Mouse (Mus musculus) bone marrow macrophage, adult 2 months (primary cell): ENCODE measurements around the gene Ifrd2. TPM values are rescaled to one million over a fixed set of nuclear protein-coding genes. Genes with fewer than 3 reads are reported as not detected.

Experiments used
- H3K27ac ChIP-seq: 2 replicates; pipeline ENCODE4 v1.5.1; 2012; ENCODE audit warnings: low read depth, low read length; ENCODE audit not compliant: insufficient read depth
- H3K4me1 ChIP-seq: 2 replicates; pipeline ENCODE4 v1.6.1; 2012; ENCODE audit warnings: low read length; ENCODE audit not compliant: control insufficient read depth, insufficient read depth
- H3K4me3 ChIP-seq: 2 replicates; pipeline ENCODE4 v1.5.1; 2012; ENCODE audit warnings: mild to moderate bottlenecking, low read length, moderate library complexity; ENCODE audit not compliant: insufficient read depth
- CTCF ChIP-seq: IDR thresholded peaks from 2 replicates; pipeline ENCODE4 v1.5.1; 2012; ENCODE audit warnings: low read depth, mild to moderate bottlenecking, low read length, moderate library complexity
- POLR2A ChIP-seq: IDR thresholded peaks from 2 replicates; pipeline ENCODE4 v1.6.1; 2012; ENCODE audit warnings: mild to moderate bottlenecking, low read depth, low read length, borderline replicate concordance
- polyA plus RNA-seq: library from polyadenylated mRNA; stranded (reverse); fragments of >200 nt; gene quantifications from 2 replicates; pipeline ENCODE4 v1.2.4, GENCODE M21; 2012; ENCODE audit not compliant: missing spikeins, insufficient read depth, insufficient read length

Ifrd2 gene
- polyA plus RNA-seq, 1 experiment: 8.6 TPM

DNA sequence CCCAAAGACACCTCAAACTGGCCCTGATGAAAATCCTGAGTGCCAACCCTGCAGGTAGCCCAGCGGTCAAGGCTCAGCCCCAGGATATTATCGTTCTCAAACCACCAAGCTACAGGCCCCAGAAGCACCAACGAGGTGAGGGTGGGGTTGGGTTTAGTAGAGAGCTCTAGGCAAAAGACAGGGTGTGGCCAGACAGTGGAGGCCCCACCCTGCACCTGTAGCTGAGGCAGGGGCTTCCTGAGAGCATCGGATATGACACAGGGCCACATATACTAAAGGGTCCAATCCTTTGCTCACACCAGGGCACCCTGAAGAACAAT lies 41.9 kb downstream of the Ifrd2 start:
- Histone ChIP-seq H3K4me3 (peak overlapping the region; percentile 55), H3K4me1 (peaks cover 68% of the 10 kb centered on the region), H3K27ac (peak overlapping the region; percentile 91)
- TF ChIP-seq CTCF (no peak), POLR2A (no peak)

DNA sequence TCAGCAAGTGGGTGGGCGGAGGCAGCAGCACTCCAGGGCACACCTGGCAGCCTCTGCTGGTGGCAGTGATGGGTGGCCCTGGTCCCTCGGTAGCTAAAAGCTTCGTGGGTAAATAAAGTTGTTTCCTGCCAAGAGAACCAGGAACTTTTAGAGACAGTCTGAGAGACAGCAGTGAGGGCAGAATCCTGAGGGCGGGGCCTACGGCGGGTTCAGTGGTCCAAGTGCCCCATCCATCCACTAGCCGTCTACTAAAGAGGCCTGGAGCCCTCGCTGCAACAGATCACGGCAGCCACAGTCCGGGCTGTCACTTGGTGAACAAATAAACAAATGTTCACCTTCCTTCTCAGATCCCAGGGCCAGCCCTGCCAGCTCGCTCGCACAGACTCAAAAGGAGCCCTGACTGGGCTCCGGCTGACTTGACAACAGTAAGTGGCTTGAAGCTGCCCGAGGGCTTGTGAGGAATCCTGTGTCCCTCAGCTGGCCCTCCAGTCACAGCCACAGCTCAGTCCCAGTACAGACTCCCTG lies 42.5 kb downstream of the Ifrd2 start:
- H3K4me1 ChIP-seq: peaks cover 64% of the 10 kb centered on the region
- peak overlapping the region; percentile 91 for H3K27ac ChIP-seq
- TF ChIP-seq POLR2A: no peak
- TF ChIP-seq CTCF: no peak
- peak overlapping the region; percentile 55 for H3K4me3 ChIP-seq

DNA sequence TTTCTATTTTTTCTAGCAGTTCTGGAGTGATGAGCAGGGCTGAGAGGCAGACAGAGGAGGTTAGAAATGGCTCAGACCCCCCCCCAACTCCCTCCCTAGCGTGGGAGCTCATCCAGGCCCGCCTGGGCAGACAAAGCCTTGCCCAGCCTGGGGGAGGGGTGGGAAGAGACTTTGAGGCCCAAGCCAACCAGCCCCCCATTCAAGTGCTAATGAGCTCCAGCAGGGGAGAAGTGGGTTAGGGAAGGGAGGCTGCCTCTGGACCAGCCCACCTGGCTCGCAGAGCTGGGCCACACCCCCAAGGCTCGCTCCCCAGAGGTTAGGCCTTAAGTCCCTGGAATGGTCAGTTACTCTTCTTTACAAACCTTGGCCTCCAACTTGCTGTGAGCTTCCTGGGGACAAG lies 43.1 kb downstream of the Ifrd2 start:
- Histone ChIP-seq H3K4me3 (no peak overlapping the region), H3K4me1 (peaks cover 58% of the 10 kb centered on the region), H3K27ac (no peak overlapping the region)
- TF ChIP-seq CTCF: no peak
- no peak for TF ChIP-seq POLR2A

DNA sequence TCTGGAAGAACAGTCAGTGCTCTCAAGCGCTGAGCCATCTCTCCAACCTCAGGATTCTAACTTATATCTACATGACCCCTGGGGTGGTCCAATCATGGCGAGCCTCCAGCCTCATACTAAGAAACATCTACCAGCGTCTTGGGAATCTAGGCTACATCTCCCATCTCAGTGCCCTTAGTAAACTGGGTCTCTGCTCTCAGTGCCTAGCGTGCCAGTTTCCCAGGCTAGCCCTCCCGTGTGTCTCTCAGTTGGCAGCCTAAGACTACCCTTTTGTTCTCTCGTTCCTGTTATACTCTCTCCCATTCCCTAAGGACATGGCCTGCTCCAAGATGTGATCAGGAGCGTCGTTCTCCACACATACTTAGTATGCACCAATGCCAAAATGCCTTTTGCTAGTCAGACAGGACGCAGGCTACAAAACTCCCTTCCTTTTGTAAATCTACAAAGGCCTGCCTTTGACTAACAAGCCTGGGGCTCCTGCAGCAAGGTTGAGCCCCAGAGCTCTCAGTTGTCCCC lies 43.9 kb downstream of the Ifrd2 start:
- Histone ChIP-seq H3K27ac (no peak overlapping the region), H3K4me3 (no peak overlapping the region), H3K4me1 (peaks cover 60% of the 10 kb centered on the region)
- TF ChIP-seq POLR2A: no peak
- no peak for TF ChIP-seq CTCF

DNA sequence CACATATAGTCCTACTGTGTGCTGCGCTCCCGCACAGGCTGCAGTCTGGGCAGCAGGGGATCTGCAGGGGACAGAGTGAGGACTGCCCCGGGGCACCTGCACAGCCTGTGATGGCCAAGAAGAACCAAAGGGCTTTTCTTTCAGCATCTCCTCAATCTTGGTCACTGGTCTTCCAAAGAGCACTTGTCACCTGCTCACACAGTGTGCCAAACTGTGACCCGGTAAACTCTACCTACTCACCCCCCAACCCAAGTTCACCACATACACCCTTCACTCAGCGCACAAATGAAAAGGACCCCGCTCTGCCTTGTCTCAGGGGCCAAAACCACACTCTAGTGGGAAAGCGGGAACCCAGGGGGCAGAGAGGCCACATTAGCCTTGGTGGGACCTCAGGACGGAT lies 44.4 kb downstream of the Ifrd2 start:
- Histone ChIP-seq H3K27ac (no peak overlapping the region), H3K4me1 (peaks cover 56% of the 10 kb centered on the region), H3K4me3 (peak overlapping the region; percentile 85; the same call in 1 of the 2 replicates)
- TF ChIP-seq POLR2A (no peak), CTCF (no peak)

DNA sequence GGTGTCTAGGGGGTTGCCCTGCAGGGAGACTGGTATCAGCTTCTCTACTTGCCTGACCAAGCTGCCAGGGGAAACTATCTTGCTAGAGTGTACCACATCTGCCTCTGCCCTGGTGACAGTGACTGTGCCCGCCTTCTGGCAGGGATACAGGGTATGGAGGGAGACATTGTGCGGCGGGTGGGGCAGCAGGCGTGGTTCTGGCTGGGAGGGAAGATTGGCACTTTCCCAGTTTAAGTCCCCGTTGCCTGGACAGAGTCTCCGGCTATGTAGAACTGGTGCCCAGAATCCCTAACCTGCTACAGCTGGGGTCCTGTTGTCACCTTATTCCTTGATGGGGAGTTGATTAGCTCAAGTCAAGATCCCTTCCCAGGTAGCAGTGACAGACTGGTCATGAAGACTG lies 45.0 kb downstream of the Ifrd2 start:
- Histone ChIP-seq H3K4me1 (peaks cover 51% of the 10 kb centered on the region), H3K4me3 (peak overlapping the region; percentile 85), H3K27ac (peak overlapping the region; percentile 88)
- TF ChIP-seq POLR2A (no peak), CTCF (no peak)

DNA sequence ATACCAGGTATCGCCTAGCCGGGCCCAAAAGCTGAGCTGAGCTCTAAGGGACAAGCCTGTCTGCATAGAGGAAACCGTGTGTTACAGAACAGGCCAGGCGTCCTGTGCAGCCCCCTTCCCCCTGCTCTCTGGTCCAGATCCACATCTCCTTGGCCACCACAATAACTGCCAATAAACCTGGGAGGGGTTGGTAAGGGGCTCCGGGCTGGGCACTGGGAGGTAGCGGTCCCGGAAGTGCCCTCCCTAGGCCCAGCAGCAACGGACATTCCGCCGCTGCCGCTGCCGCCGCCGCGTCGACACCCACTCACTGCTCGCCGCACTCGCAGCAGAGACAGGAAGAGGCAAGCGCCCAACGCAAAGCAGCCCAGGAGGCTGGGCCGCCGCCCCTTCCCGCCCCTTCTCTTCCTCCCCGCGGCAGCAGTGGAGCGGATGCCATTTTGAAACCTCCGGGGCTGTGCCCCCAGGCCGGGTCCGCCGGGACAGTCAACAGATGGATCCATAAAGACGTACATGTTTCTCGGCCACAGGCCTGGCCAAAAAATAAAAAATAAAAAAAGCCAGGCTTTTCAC lies 45.7 kb downstream of the Ifrd2 start:
- H3K4me1 ChIP-seq: peaks cover 44% of the 10 kb centered on the region

DNA sequence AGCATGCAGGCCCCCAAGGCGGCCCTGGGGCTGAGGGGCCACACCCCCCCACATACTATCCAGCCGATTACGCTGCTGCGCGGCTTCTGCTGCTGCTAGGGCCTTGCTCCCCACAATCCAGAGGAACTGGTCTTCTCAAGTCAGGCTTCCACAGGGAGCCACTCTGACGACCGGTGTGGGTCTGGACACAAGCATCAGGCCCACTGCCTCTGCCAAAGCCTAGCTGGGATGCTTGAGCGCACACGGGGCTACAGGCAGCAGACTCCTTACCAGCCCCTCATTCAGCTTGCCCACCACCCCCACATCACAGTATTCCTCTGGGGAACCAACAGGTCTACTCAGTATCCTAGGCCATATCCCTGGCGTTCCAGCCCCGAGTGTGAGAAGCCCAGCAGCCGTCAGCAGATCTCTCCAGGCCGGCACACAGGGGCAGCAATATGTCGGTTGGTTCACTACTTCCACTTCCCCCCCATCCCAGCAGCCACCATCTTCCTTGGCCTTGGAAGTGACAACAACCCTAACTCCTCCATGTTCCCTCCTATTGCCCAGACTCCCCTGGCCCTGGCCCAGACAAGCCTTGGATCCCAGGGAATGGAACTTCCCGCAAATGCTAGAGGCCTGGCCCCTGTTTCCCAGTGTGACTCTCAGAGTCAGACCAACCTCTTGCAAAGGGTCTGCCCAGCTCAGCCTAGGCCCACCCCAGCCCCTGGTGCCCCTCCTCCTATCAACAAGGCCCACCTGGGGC lies 46.4 kb downstream of the Ifrd2 start:
- TF ChIP-seq POLR2A: no peak
- TF ChIP-seq CTCF: no peak
- Histone ChIP-seq H3K27ac (peak overlapping the region; percentile 88), H3K4me1 (peaks cover 39% of the 10 kb centered on the region), H3K4me3 (peak overlapping the region; percentile 85)

More for the DNA sequence above, 45.7 kb downstream of the Ifrd2 start:
- TF ChIP-seq CTCF: no peak
- no peak for TF ChIP-seq POLR2A
- Histone ChIP-seq H3K4me3 (peak overlapping the region; percentile 85), H3K27ac (peak overlapping the region; percentile 88)

DNA sequence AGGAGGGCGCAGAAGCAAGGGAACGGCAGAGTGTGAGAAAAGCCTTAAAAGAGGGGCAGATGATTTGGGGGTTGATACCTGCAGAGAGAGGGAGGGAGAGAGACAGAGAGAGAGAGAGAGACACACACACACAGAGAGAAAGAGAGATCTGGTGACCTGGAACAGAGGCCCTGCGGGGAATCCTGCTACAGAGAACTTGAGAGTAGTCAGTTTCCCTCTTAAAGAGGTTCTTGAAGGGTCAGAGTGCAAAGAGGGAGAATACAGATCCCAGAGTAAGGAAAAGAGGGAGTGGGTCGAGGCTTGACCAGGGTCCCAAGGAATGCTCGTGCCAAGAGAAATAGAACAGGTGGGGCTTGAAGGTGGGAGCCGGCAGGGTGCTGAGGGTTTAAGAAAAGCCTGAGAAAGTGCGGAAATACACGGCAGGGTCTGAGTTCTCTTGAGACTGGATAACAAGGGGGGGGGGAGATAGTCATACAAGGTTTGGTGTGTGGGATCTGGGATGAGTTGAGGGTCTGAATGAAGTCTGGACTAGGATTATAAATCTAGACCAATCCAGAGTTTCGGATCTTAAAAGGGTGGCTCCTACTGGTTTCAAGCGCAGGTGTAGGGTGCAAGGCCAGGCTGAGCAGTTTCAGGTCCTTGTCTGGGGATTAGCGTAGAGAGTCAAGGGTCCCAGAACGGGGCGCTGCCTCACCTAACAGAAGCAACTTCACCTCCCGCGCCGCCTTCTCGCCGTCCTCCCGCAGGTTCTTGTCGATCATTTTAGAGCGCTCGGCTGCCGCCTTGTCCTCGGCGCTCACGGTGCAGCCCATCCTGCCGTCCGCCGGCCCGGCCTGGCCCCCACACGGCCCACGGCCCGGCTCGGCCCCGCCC lies 47.2 kb downstream of the Ifrd2 start:
- Histone ChIP-seq H3K4me3 (peak overlapping the region; percentile 85), H3K27ac (peak overlapping the region; percentile 88), H3K4me1 (peaks cover 41% of the 10 kb centered on the region)
- no peak for TF ChIP-seq CTCF
- no peak for TF ChIP-seq POLR2A
